Mouse (Mus musculus) limb, embryonic 14.5 days (tissue): ENCODE data around the gene Gdap1l1. TPM values are rescaled to one million over a fixed set of nuclear protein-coding genes. Genes with fewer than 3 reads are reported as not detected.
A peak's percentile ranks its signal among the peaks of the same experiment; 100 is the strongest.

ENCODE experiments used
- ATAC-seq: fragments of 200-750 bp; cut with Nextera tagmentation; 2 replicates; pipeline ENCODE4 v1.8.0; 2017; ENCODE audit warnings: low read depth, moderate number of reproducible peaks, moderate TSS enrichment; ENCODE audit not compliant: low FRiP score
- DNase-seq: peaks from one replicate; pipeline ENCODE4 v3.0.0-alpha.2; 2015; ENCODE audit warnings: low spot score
- H3K27ac ChIP-seq: fragments of 300-500 bp; sonication (generic); replicated peaks from 2 replicates; pipeline ENCODE4 v1.5.1; 2014; ENCODE audit warnings: low read depth, mild to moderate bottlenecking, low read length, moderate library complexity, mixed read lengths
- H3K27me3 ChIP-seq: fragments of 300-500 bp; sonication (generic); 2 replicates; pipeline ENCODE4 v1.6.1; 2014; ENCODE audit warnings: low read length, mixed read lengths; ENCODE audit not compliant: control insufficient read depth, insufficient read depth
- H3K36me3 ChIP-seq: fragments of 300-500 bp; sonication (generic); 2 replicates; pipeline ENCODE4 v1.6.1; 2014; ENCODE audit warnings: mild to moderate bottlenecking, low read length, moderate library complexity, mixed read lengths; ENCODE audit not compliant: control insufficient read depth, insufficient read depth
- H3K4me1 ChIP-seq: fragments of 300-500 bp; sonication (generic); 2 replicates; pipeline ENCODE4 v1.6.1; 2014; ENCODE audit warnings: antibody characterized with exemption, low read length, mixed read lengths; ENCODE audit not compliant: control insufficient read depth, insufficient read depth
- H3K4me2 ChIP-seq: fragments of 300-500 bp; sonication (generic); replicated peaks from 2 replicates; pipeline ENCODE4 v1.6.1; 2014; ENCODE audit warnings: low read depth, mild to moderate bottlenecking, low read length, moderate library complexity; ENCODE audit not compliant: severe bottlenecking
- H3K4me3 ChIP-seq: fragments of 300-500 bp; sonication (generic); replicated peaks from 2 replicates; pipeline ENCODE4 v1.5.1; 2014; ENCODE audit warnings: low read length
- H3K9ac ChIP-seq: fragments of 300-500 bp; sonication (generic); 2 replicates; pipeline ENCODE4 v1.6.1; 2014; ENCODE audit warnings: mild to moderate bottlenecking, low read depth, low read length, moderate library complexity; ENCODE audit not compliant: severe bottlenecking
- H3K9me3 ChIP-seq: fragments of 300-500 bp; sonication (generic); 2 replicates; pipeline ENCODE4 v1.6.1; 2016; ENCODE audit warnings: low read length; ENCODE audit not compliant: control insufficient read depth
- POLR2A ChIP-seq: fragments of 200-500 bp; IDR thresholded peaks from 2 replicates; pipeline ENCODE4 v1.8.0; 2012; ENCODE audit warnings: inconsistent platforms, mild to moderate bottlenecking, moderate library complexity, borderline replicate concordance; ENCODE audit not compliant: insufficient read depth, insufficient read length; ENCODE audit errors: extremely low read depth
- WGBS: fragments of 180-500 bp; shearing (Covaris S2); extraction: QIAGEN DNeasy Blood & Tissue Kit; methylation state at CpG from one replicate; pipeline ENCODE4 v1.1.7; 2014; 5-methylcytosine and 5-hydroxymethylcytosine counted together
- polyA plus RNA-seq, 2 experiments: library from polyadenylated mRNA; depleted of rRNA in 1 of 2; stranded (reverse) in 1 of 2; unstranded in 1 of 2; fragments of >200 nt; fragmentation: Nextera tagmentation in 1 of 2; extraction: Ambion mirVana in 1 of 2; gene quantifications; 2 replicates each; pipeline versions ENCODE4 v1.2.1 to v1.2.3; 2012 to 2014

The Gdap1l1 gene
- polyA plus RNA-seq, 2 experiments, result 0.43 to 0.60 TPM

- Histone ChIP-seq H3K27me3 (peaks cover 17% of the 10 kb centered on the region), H3K4me2 (no peak overlapping the region)
- 40% methylated on average over 4 of the region's 4 CpGs for WGBS
Observed at GRCm38 (mm10) chr2:163437800-163438199, 476 bp upstream of the Gdap1l1 start.

GRCm38 (mm10) chr2:163438619-163439451 is 559 bp downstream of the Gdap1l1 start:
- no peak for TF ChIP-seq POLR2A
- Histone ChIP-seq H3K4me2 (no peak overlapping the region), H3K36me3 (no peaks in the 10 kb centered on the region), H3K4me3 (no peak overlapping the region; the same call in 1 of the 2 replicates), H3K27me3 (peaks cover 17% of the 10 kb centered on the region), H3K9ac (no peak overlapping the region), H3K27ac (no peak overlapping the region), H3K9me3 (no peaks in the 10 kb centered on the region), H3K4me1 (no peaks in the 10 kb centered on the region)
- under 1% methylated on average over 29 of the region's 30 CpGs for WGBS
- peak; percentile 75 for DNase-seq
- no peak for ATAC-seq

More at GRCm38 (mm10) chr2:163437800-163438199, 476 bp upstream of the Gdap1l1 start:
- Histone ChIP-seq H3K4me3 (no peak overlapping the region), H3K9ac (no peak overlapping the region), H3K36me3 (no peaks in the 10 kb centered on the region), H3K4me1 (no peaks in the 10 kb centered on the region), H3K9me3 (no peaks in the 10 kb centered on the region), H3K27ac (no peak overlapping the region)
- ATAC-seq (no peak), DNase-seq (no peak)
- no peak for TF ChIP-seq POLR2A

GRCm38 (mm10) chr2:163439488-163439887 is 1.2 kb downstream of the Gdap1l1 start:
- DNase-seq (no peak), ATAC-seq (no peak)
- H3K9me3 ChIP-seq, result no peaks in the 10 kb centered on the region
- 62% methylated on average over 1 of the region's 1 CpGs for WGBS
- H3K36me3 ChIP-seq, result no peaks in the 10 kb centered on the region
- H3K4me1 ChIP-seq, result no peaks in the 10 kb centered on the region
- no peak overlapping the region for H3K4me3 ChIP-seq
- no peak overlapping the region for H3K4me2 ChIP-seq
- H3K27ac ChIP-seq, result no peak overlapping the region
- H3K9ac ChIP-seq, result no peak overlapping the region
- peaks cover 17% of the 10 kb centered on the region for H3K27me3 ChIP-seq
- TF ChIP-seq POLR2A, result no peak

GRCm38 (mm10) chr2:163443543-163443942 is 5.3 kb downstream of the Gdap1l1 start:
- DNase-seq (no peak), ATAC-seq (no peak)
- no peak for TF ChIP-seq POLR2A
- Histone ChIP-seq H3K9me3 (no peaks in the 10 kb centered on the region), H3K27ac (no peak overlapping the region), H3K9ac (no peak overlapping the region), H3K4me3 (no peak overlapping the region), H3K4me1 (no peaks in the 10 kb centered on the region), H3K27me3 (peaks cover 8% of the 10 kb centered on the region), H3K36me3 (no peaks in the 10 kb centered on the region), H3K4me2 (no peak overlapping the region)
- 56% methylated on average over 3 of the region's 6 CpGs for WGBS

- 65% methylated on average over 7 of the region's 7 CpGs for WGBS
Observed at GRCm38 (mm10) chr2:163444017-163444416, 5.7 kb downstream of the Gdap1l1 start.

More at GRCm38 (mm10) chr2:163444017-163444416, 5.7 kb downstream of the Gdap1l1 start:
- no peak overlapping the region for H3K9ac ChIP-seq
- peaks cover 3% of the 10 kb centered on the region for H3K27me3 ChIP-seq
- H3K27ac ChIP-seq, result no peak overlapping the region
- no peak for DNase-seq
- no peaks in the 10 kb centered on the region for H3K36me3 ChIP-seq
- no peak overlapping the region for H3K4me2 ChIP-seq
- no peaks in the 10 kb centered on the region for H3K9me3 ChIP-seq
- no peak for ATAC-seq
- H3K4me1 ChIP-seq, result no peaks in the 10 kb centered on the region
- H3K4me3 ChIP-seq, result no peak overlapping the region
- no peak for TF ChIP-seq POLR2A
